Mouse (Mus musculus): ENCODE measurements at regions not wholly inside any gene's neighbourhood (a gene's known extent, or its start where the extent isn't known, plus 50 kb on each side); places are given as distances from the start of the nearest gene placed in this dataset.

DNA sequence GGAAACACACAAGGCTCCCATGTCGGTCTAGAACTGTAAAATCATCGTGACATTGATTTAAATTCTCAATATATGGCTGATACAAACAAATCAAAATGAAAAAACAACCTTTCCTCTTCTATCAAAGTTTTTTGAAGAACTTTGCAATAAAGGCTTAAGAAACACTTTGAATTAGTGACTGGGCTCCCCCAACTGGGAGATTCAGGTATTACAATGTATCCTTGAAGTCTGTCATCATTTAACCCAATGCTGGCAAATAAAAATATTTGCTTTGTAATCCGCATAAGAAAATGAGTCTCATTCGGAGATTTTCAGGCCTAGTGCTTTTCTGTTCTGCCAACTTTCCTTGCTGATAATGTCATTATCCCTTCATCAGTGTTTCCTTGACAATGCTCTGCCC is 465.2 kb upstream of the Rag2 start:
- H3K4me3 ChIP-seq (ENCODE audit: insufficient read depth, low read length) = no peak overlapping the region
- no peak for TF ChIP-seq POLR2A (IDR thresholded peaks at IDR 0.05; ENCODE audit: extremely low read depth, insufficient read depth, low read length)
- TF ChIP-seq CTCF (IDR thresholded peaks at IDR 0.05; ENCODE audit: extremely low read depth, insufficient read depth, low read length) = no peak
- no peak overlapping the region for H3K27ac ChIP-seq (ENCODE audit: insufficient read depth, low read length)
- H3K4me1 ChIP-seq (ENCODE audit: control insufficient read depth, insufficient read depth, low read length) = no peaks in the 10 kb centered on the region

DNA sequence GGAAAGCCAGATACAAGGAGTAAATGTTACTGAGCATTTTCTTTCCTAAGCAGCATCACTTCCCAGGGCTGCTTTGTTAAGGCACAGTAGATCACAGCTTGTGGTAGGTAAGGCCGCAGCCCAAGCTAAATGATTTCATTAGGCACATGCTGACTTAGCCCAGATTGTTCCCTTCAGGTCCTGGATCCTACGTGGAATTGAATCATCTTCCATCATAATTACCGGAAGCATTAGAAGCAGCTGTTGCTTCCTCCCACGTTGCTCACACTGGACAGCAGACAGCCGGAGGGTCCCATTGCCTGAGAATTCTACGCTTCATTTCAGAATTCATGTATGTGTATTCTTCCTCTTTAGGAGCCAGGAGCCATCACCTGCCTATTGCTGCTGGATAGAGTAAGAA is 458.6 kb upstream of the Rag2 start:
- no peak for TF ChIP-seq CTCF (IDR thresholded peaks at IDR 0.05; ENCODE audit: extremely low read depth, insufficient read depth, low read length)
- TF ChIP-seq POLR2A (IDR thresholded peaks at IDR 0.05; ENCODE audit: extremely low read depth, insufficient read depth, low read length) = no peak
- H3K4me3 ChIP-seq (ENCODE audit: insufficient read depth, low read length) = no peak overlapping the region
- no peak overlapping the region for H3K27ac ChIP-seq (ENCODE audit: insufficient read depth, low read length)
- H3K4me1 ChIP-seq (ENCODE audit: control insufficient read depth, insufficient read depth, low read length) = no peaks in the 10 kb centered on the region

DNA sequence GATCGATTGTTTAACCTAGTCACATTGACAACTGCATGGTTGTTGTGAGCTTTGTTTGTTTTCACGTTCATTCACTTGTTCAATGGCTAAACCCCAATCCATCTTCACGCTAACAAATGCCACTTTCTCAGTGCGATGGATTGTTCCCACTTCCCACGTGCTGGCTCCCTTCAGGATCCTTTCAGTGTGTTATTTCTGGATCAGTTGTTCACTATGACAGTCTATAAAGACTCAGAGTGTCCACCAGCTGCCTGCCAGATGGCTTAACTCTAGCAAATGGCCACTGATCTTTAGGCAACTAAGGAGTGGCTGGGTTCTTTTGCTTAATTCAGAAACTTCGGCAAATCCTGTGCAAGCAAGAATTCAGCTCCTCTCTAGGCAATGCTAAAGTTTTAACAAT is 451.7 kb upstream of the Rag2 start:
- no peak overlapping the region for H3K27ac ChIP-seq (ENCODE audit: insufficient read depth, low read length)
- TF ChIP-seq POLR2A (IDR thresholded peaks at IDR 0.05; ENCODE audit: extremely low read depth, insufficient read depth, low read length) (no peak), CTCF (IDR thresholded peaks at IDR 0.05; ENCODE audit: extremely low read depth, insufficient read depth, low read length) (no peak)
- no peak overlapping the region for H3K4me3 ChIP-seq (ENCODE audit: insufficient read depth, low read length)
- H3K4me1 ChIP-seq (ENCODE audit: control insufficient read depth, insufficient read depth, low read length) = no peaks in the 10 kb centered on the region

DNA sequence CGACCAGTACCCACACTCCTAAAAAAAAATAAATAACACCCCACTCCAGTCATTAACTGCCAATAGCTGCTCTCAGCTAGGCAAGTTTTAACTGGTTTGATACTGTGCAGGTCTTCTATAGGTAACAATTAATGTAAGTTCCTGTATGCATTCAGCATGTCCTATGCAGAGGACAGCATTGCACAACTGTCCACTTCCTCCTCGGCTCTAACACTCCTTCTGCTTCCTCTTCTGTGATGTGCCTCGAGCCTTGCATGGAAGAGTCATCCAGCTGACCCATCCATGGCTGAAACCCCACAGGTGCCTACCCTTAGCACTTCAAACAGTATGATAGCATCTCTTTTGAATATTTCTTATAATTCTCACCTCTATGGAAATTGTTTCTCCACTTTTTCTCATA is 449.4 kb upstream of the Rag2 start:
- H3K4me1 ChIP-seq (ENCODE audit: control insufficient read depth, insufficient read depth, low read length) = no peaks in the 10 kb centered on the region
- H3K4me3 ChIP-seq (ENCODE audit: insufficient read depth, low read length) = no peak overlapping the region
- no peak overlapping the region for H3K27ac ChIP-seq (ENCODE audit: insufficient read depth, low read length)
- TF ChIP-seq POLR2A (IDR thresholded peaks at IDR 0.05; ENCODE audit: extremely low read depth, insufficient read depth, low read length) = no peak

- no peaks in the 10 kb centered on the region for H3K4me1 ChIP-seq (ENCODE audit: control insufficient read depth, insufficient read depth, low read length)
- no peak overlapping the region for H3K4me3 ChIP-seq (ENCODE audit: insufficient read depth, low read length)
- H3K27ac ChIP-seq (ENCODE audit: insufficient read depth, low read length) = no peak overlapping the region
- TF ChIP-seq POLR2A (IDR thresholded peaks at IDR 0.05; ENCODE audit: extremely low read depth, insufficient read depth, low read length) = no peak
Observed at GRCm38 (mm10) chr2:101206637-101207036, 417.9 kb upstream of the Rag2 start.

GRCm38 (mm10) chr2:101209136-101209535 is 415.4 kb upstream of the Rag2 start:
- TF ChIP-seq POLR2A (IDR thresholded peaks at IDR 0.05; ENCODE audit: extremely low read depth, insufficient read depth, low read length) = no peak
- no peak for TF ChIP-seq CTCF (IDR thresholded peaks at IDR 0.05; ENCODE audit: extremely low read depth, insufficient read depth, low read length)
- no peak overlapping the region for H3K27ac ChIP-seq (ENCODE audit: insufficient read depth, low read length)
- H3K4me1 ChIP-seq (ENCODE audit: control insufficient read depth, insufficient read depth, low read length) = no peaks in the 10 kb centered on the region
- no peak overlapping the region for H3K4me3 ChIP-seq (ENCODE audit: insufficient read depth, low read length)

DNA sequence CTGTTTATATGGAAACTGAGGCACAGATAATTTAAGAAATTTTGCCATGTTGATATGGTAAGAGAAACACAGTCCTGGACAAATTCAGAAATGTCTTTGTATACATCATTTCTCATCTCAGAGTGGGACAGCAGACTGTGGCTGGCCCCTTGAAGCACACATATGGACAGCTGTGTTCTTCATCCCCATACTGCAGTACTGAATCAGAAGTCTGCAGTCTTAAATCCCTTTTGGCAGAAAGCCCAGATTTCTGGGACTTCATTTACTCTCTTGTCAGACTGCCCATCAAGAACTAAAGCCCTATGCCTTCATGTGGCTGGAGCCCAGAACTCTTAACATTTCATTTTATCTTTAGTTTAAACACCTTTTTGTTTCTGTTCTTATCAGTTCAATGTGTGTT is 403.8 kb upstream of the Rag2 start:
- TF ChIP-seq POLR2A (IDR thresholded peaks at IDR 0.05; ENCODE audit: extremely low read depth, insufficient read depth, low read length) = no peak
- TF ChIP-seq CTCF (IDR thresholded peaks at IDR 0.05; ENCODE audit: extremely low read depth, insufficient read depth, low read length) = no peak
- H3K4me3 ChIP-seq (ENCODE audit: insufficient read depth, low read length) = no peak overlapping the region
- H3K27ac ChIP-seq (ENCODE audit: insufficient read depth, low read length) = no peak overlapping the region
- H3K4me1 ChIP-seq (ENCODE audit: control insufficient read depth, insufficient read depth, low read length) = no peaks in the 10 kb centered on the region

DNA sequence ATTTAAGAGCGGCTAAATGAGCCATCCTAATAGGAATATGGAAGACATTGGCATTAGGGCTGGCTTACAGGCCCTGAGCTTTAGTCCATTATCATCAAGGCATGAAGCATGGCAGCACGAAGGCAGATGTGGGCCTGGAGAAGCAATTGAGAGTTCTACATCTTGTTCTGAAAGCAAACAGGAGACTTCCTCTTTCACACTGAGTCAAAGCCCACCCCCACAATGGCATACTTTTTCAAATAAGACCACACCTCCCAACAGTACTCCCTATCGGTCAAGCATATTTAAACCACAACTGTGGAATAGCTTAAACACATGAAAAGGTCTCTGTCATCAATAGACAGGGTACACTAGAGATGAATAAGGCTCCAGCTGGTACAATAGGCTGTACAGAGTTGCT is 381.5 kb upstream of the Rag2 start:
- H3K4me1 ChIP-seq (ENCODE audit: control insufficient read depth, insufficient read depth, low read length) = no peaks in the 10 kb centered on the region
- H3K27ac ChIP-seq (ENCODE audit: insufficient read depth, low read length) = no peak overlapping the region
- no peak for TF ChIP-seq POLR2A (IDR thresholded peaks at IDR 0.05; ENCODE audit: extremely low read depth, insufficient read depth, low read length)
- TF ChIP-seq CTCF (IDR thresholded peaks at IDR 0.05; ENCODE audit: extremely low read depth, insufficient read depth, low read length) = no peak
- H3K4me3 ChIP-seq (ENCODE audit: insufficient read depth, low read length) = no peak overlapping the region

DNA sequence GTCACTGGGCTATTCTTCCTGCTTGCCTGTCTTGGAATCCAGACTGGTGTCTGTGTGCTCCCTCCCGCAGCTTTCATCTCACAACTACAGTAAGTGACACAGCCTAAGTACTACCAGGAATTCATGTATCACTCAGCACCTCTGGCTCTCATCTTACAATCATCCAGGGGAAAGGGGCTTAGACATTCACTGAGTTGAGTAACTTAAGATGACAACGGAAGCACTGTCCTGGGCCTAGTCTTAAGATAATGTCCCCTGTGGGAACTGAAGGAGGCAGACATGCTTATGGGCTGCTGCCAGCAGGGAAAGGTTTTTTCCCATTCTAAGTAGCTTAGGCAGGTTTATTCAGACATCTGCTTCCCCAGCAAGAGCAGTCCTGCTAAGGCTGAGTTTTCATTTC is 377.4 kb upstream of the Rag2 start:
- H3K27ac ChIP-seq (ENCODE audit: insufficient read depth, low read length) = no peak overlapping the region
- H3K4me1 ChIP-seq (ENCODE audit: control insufficient read depth, insufficient read depth, low read length) = no peaks in the 10 kb centered on the region
- no peak overlapping the region for H3K4me3 ChIP-seq (ENCODE audit: insufficient read depth, low read length)
- TF ChIP-seq POLR2A (IDR thresholded peaks at IDR 0.05; ENCODE audit: extremely low read depth, insufficient read depth, low read length) (no peak), CTCF (IDR thresholded peaks at IDR 0.05; ENCODE audit: extremely low read depth, insufficient read depth, low read length) (no peak)

DNA sequence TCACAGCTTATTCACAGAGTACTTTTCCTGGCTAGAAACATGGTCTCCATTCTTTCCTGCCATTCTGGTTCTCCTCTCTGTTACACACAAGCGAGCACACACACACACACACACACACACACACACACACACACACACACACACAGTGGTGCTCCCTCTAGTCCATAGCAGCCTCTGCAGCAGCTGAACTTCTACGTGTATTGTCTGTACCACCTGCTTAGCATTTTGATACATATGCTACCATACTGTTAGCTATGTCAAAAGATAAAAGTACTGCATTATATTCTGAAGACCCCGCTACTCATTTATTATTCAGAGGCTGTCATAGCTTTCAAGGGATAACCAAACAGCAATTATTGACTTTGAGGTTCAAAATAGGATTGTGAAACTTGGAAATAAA is 372.3 kb upstream of the Rag2 start:
- Histone ChIP-seq H3K4me1 (ENCODE audit: control insufficient read depth, insufficient read depth, low read length) (no peaks in the 10 kb centered on the region), H3K27ac (ENCODE audit: insufficient read depth, low read length) (no peak overlapping the region), H3K4me3 (ENCODE audit: insufficient read depth, low read length) (no peak overlapping the region)
- no peak for TF ChIP-seq POLR2A (IDR thresholded peaks at IDR 0.05; ENCODE audit: extremely low read depth, insufficient read depth, low read length)
- TF ChIP-seq CTCF (IDR thresholded peaks at IDR 0.05; ENCODE audit: extremely low read depth, insufficient read depth, low read length) = no peak

- Histone ChIP-seq H3K4me1 (ENCODE audit: control insufficient read depth, insufficient read depth, low read length) (no peaks in the 10 kb centered on the region), H3K4me3 (ENCODE audit: insufficient read depth, low read length) (no peak overlapping the region), H3K27ac (ENCODE audit: insufficient read depth, low read length) (no peak overlapping the region)
- no peak for TF ChIP-seq CTCF (IDR thresholded peaks at IDR 0.05; ENCODE audit: extremely low read depth, insufficient read depth, low read length)
- TF ChIP-seq POLR2A (IDR thresholded peaks at IDR 0.05; ENCODE audit: extremely low read depth, insufficient read depth, low read length) = no peak
Observed at GRCm38 (mm10) chr2:101256464-101256863, 368.1 kb upstream of the Rag2 start.
